Mouse (Mus musculus) urinary bladder, postnatal 25 days (tissue): ENCODE results near the gene 4930512M02Rik.
A peak's percentile ranks its signal among the peaks of the same experiment; 100 is the strongest.

Experiments
- DNase-seq: peaks from one replicate; pipeline ENCODE4 v3.0.0; 2022; ENCODE audit warnings: low spot score

4930512M02Rik gene

GRCm38 (mm10) chr11:11564266-11565044 lies 63.2 kb downstream of the 4930512M02Rik start:
- DNase-seq, result no peak

DNA sequence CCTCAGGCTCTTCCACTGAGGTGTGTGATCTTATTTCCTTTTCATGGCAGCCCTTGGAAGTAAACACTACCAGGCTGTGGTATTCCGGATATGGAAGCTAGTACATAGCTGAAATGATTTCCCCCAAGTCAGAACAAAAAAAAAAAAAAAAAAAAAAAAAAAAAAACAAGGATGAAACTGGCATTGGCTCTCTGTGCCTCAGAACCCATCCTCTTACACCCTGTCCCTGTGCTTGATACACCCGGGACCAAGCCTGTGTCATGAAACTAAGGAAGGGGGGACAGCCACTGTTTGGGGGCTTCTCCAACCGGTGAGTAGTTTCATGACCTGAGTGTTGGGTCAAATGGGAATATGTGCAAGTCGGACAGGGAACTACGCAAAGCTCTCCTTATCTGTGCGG lies 66.5 kb downstream of the 4930512M02Rik start:
- no peak for DNase-seq

GRCm38 (mm10) chr11:11559099-11559686 lies 68.4 kb downstream of the 4930512M02Rik start:
- DNase-seq, result no peak

DNA sequence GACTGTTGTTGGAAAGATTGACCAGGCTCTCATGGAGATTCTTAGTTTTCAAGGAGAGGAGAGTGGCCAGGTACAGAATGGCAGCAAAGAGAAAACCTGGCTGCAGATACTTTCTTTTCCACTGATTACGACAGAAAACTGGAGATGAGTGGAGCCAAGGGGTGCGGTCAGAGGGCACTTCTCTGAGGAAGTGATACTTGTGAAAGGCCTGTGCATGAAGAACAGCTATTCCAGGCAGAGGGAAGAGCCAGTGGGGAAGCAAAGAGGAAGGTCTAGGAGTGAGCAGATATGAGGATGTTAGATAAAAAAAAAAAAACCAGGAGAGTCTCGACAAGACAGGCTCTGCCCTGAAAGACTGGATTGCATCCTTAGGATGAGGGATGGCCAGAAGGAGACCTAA lies 69.0 kb downstream of the 4930512M02Rik start:
- no peak for DNase-seq

GRCm38 (mm10) chr11:11557173-11557967 lies 70.3 kb downstream of the 4930512M02Rik start:
- DNase-seq, result peak; percentile 44

DNA sequence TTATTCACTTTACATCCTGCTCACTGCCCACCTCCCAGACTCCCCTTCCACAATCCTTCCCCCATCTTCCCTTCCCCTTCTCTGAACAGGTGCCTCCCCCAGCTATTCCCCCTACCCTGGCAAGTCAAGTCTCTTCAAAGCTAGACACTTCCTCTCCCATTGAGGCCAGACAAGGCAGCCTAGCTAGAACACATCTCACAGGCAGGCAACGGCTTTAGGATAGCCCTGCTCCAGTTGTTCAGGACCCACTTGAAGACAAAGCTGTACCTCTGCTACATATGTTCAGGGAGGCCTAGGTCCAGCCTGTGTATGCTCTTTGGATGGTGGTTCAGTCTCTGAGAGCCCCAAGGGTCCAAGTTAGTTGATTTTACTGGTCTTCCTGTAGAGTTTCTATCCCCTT lies 71.4 kb downstream of the 4930512M02Rik start:
- DNase-seq, result no peak

DNA sequence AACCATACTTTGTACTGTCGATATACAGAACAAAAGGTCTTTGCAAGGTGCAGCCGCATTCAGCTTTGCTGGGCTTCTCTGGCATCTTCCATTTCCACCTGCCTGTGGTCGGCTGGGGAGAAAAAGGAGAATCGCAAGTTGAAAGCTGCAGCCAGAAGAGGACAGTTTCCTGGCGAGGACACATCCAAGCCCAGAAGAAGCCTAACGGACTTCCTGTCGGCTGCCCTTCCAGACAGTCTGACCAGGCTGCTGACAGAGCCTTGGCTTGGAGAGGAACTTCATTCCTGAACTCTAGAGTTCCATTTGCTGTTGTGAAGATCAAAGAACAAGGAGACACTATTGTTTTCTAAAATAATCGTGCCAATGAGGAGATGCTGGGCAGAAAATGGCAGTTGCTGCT lies 72.1 kb downstream of the 4930512M02Rik start:
- no peak for DNase-seq

GRCm38 (mm10) chr11:11547597-11548240 lies 79.9 kb downstream of the 4930512M02Rik start:
- DNase-seq, result no peak

- no peak for DNase-seq
Measured at GRCm38 (mm10) chr11:11546903-11547511, 80.6 kb downstream of the 4930512M02Rik start.

GRCm38 (mm10) chr11:11545948-11546347 lies 81.7 kb downstream of the 4930512M02Rik start:
- DNase-seq, result no peak
